Mouse (Mus musculus): Measurements from ENCODE around the gene Nsd1.

DNA sequence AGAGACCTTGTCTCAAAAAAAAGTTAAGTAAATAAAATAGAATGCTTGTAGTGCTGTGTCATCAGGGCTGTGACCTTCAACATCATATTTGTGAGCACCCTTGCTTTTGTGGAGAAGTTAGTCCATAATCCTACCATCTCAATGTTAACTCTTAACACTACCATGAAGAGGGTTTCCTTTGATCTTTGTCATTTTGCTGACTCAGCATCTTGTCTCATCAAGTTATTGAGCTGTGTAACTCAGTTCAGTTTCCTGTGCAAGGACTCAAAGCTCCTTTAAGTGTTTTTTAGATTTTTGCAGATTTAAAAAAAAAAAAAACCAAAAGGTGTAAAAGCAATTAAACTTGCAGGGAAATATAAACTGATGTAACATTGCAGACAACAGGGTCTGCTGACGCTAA lies 87.2 kb downstream of the Nsd1 start:
- TF ChIP-seq POLR2A (IDR thresholded peaks at IDR 0.05; ENCODE audit: control insufficient read depth, extremely low read depth, insufficient read depth, low read length, poor library complexity), result no peak
- TF ChIP-seq CTCF (IDR thresholded peaks at IDR 0.05; ENCODE audit: borderline replicate concordance, control insufficient read depth, extremely low read depth, insufficient read depth, low read length, poor library complexity), result no peak
